Mouse (Mus musculus): ENCODE measurements around the gene Nhsl1.

The Nhsl1 gene

GRCm38 (mm10) chr10:18478294-18478693, 159.5 kb downstream of the Nhsl1 start:
- no peak for ATAC-seq (ENCODE audit: insufficient number of reproducible peaks, low FRiP score, low TSS enrichment)

- no peak for ATAC-seq (ENCODE audit: insufficient number of reproducible peaks, low FRiP score, low TSS enrichment)
These were observed 160.5 kb downstream of the Nhsl1 start for GRCm38 (mm10) chr10:18479285-18479684.

GRCm38 (mm10) chr10:18480836-18481235, 162.1 kb downstream of the Nhsl1 start:
- ATAC-seq (ENCODE audit: insufficient number of reproducible peaks, low FRiP score, low TSS enrichment): no peak

- ATAC-seq (ENCODE audit: insufficient number of reproducible peaks, low FRiP score, low TSS enrichment): peak; percentile 36; the same call in 1 of the 2 replicates
These were observed 163.9 kb downstream of the Nhsl1 start for GRCm38 (mm10) chr10:18482558-18483141.

- ATAC-seq (ENCODE audit: insufficient number of reproducible peaks, low FRiP score, low TSS enrichment): no peak
These were observed 164.9 kb downstream of the Nhsl1 start for GRCm38 (mm10) chr10:18483658-18484057.

- no peak for ATAC-seq (ENCODE audit: insufficient number of reproducible peaks, low FRiP score, low TSS enrichment)
These were observed 165.9 kb downstream of the Nhsl1 start for GRCm38 (mm10) chr10:18484731-18485130.

- no peak for ATAC-seq (ENCODE audit: insufficient number of reproducible peaks, low FRiP score, low TSS enrichment)
These were observed 169.5 kb downstream of the Nhsl1 start for GRCm38 (mm10) chr10:18488239-18488803.

GRCm38 (mm10) chr10:18489936-18490335, 171.2 kb downstream of the Nhsl1 start:
- peak; percentile 75; the same call in 1 of the 2 replicates for ATAC-seq (ENCODE audit: insufficient number of reproducible peaks, low FRiP score, low TSS enrichment)

GRCm38 (mm10) chr10:18491952-18492351, 173.2 kb downstream of the Nhsl1 start:
- no peak for ATAC-seq (ENCODE audit: insufficient number of reproducible peaks, low FRiP score, low TSS enrichment)

GRCm38 (mm10) chr10:18493010-18493894, 174.5 kb downstream of the Nhsl1 start:
- no peak for ATAC-seq (ENCODE audit: insufficient number of reproducible peaks, low FRiP score, low TSS enrichment)

GRCm38 (mm10) chr10:18494249-18494648, 175.5 kb downstream of the Nhsl1 start:
- no peak for ATAC-seq (ENCODE audit: insufficient number of reproducible peaks, low FRiP score, low TSS enrichment)

GRCm38 (mm10) chr10:18497066-18497465, 178.3 kb downstream of the Nhsl1 start:
- ATAC-seq (ENCODE audit: insufficient number of reproducible peaks, low FRiP score, low TSS enrichment): no peak

- ATAC-seq (ENCODE audit: insufficient number of reproducible peaks, low FRiP score, low TSS enrichment): no peak
These were observed 183.2 kb downstream of the Nhsl1 start for GRCm38 (mm10) chr10:18501997-18502396.

- ATAC-seq (ENCODE audit: insufficient number of reproducible peaks, low FRiP score, low TSS enrichment): no peak
These were observed 186.9 kb downstream of the Nhsl1 start for GRCm38 (mm10) chr10:18505690-18506089.

- ATAC-seq (ENCODE audit: insufficient number of reproducible peaks, low FRiP score, low TSS enrichment): no peak
These were observed 187.7 kb downstream of the Nhsl1 start for GRCm38 (mm10) chr10:18506501-18506946.

- ATAC-seq (ENCODE audit: insufficient number of reproducible peaks, low FRiP score, low TSS enrichment): no peak
These were observed 189.2 kb downstream of the Nhsl1 start for GRCm38 (mm10) chr10:18507869-18508473.

GRCm38 (mm10) chr10:18508586-18508985, 189.8 kb downstream of the Nhsl1 start:
- peak; percentile 52 for ATAC-seq (ENCODE audit: insufficient number of reproducible peaks, low FRiP score, low TSS enrichment)

GRCm38 (mm10) chr10:18510663-18511062, 191.9 kb downstream of the Nhsl1 start:
- ATAC-seq (ENCODE audit: insufficient number of reproducible peaks, low FRiP score, low TSS enrichment): no peak

- no peak for ATAC-seq (ENCODE audit: insufficient number of reproducible peaks, low FRiP score, low TSS enrichment)
These were observed 192.7 kb downstream of the Nhsl1 start for GRCm38 (mm10) chr10:18511496-18511895.

GRCm38 (mm10) chr10:18522556-18522955, 203.8 kb downstream of the Nhsl1 start:
- ATAC-seq (ENCODE audit: insufficient number of reproducible peaks, low FRiP score, low TSS enrichment): no peak

GRCm38 (mm10) chr10:18525311-18525710, 206.5 kb downstream of the Nhsl1 start:
- ATAC-seq (ENCODE audit: insufficient number of reproducible peaks, low FRiP score, low TSS enrichment): no peak
